Mouse (Mus musculus): ENCODE results near the gene Hbb-bt. TPM values are rescaled to one million over a fixed set of nuclear protein-coding genes. Genes with fewer than 3 reads are reported as not detected.

Hbb-bt gene
- total and polyA plus RNA-seq, 3 experiments: 118 to 120 TPM; not detected in 1

Other genes starting within 250 kb of the Hbb-bt start
Only the 30 nearest of the 33 such genes appear.
- gene Olfr618, start 223.9 kb downstream of the Hbb-bt start, total RNA-seq (2012; rRNA removed): not detected in 2 replicates
- not detected for gene Olfr618, start 223.9 kb downstream of the Hbb-bt start, polyA plus RNA-seq (2012; ENCODE audit: insufficient read depth in 1 of 2, insufficient read length in 2 of 2, low read depth in 1 of 2, low replicate concordance in 2 of 2, missing spikeins in 1 of 2)
- not detected in 2 replicates for gene Olfr619, start 213.4 kb downstream of the Hbb-bt start, total RNA-seq (2012; rRNA removed)
- not detected for gene Olfr619, start 213.4 kb downstream of the Hbb-bt start, polyA plus RNA-seq (2012; ENCODE audit: insufficient read depth in 1 of 2, insufficient read length in 2 of 2, low read depth in 1 of 2, low replicate concordance in 2 of 2, missing spikeins in 1 of 2)
- gene Olfr620, start 201.5 kb downstream of the Hbb-bt start, total RNA-seq (2012; rRNA removed): not detected in 2 replicates
- gene Olfr620, start 201.5 kb downstream of the Hbb-bt start, polyA plus RNA-seq (2012; ENCODE audit: insufficient read depth in 1 of 2, insufficient read length in 2 of 2, low read depth in 1 of 2, low replicate concordance in 2 of 2, missing spikeins in 1 of 2): under 1 TPM in 1 of 2 experiments, not detected in 1; 0.03 TPM
- gene Olfr622, start 171.3 kb downstream of the Hbb-bt start, total RNA-seq (2012; rRNA removed): not detected in 2 replicates
- gene Olfr622, start 171.3 kb downstream of the Hbb-bt start, polyA plus RNA-seq (2012; ENCODE audit: insufficient read depth in 1 of 2, insufficient read length in 2 of 2, low read depth in 1 of 2, low replicate concordance in 2 of 2, missing spikeins in 1 of 2): not detected
- gene Olfr623, start 150.3 kb downstream of the Hbb-bt start, total RNA-seq (2012; rRNA removed): not detected in 2 replicates
- not detected for gene Olfr623, start 150.3 kb downstream of the Hbb-bt start, polyA plus RNA-seq (2012; ENCODE audit: insufficient read depth in 1 of 2, insufficient read length in 2 of 2, low read depth in 1 of 2, low replicate concordance in 2 of 2, missing spikeins in 1 of 2)
- under 0.01 TPM in 1 of 2 replicates, not detected in the other for gene Olfr624, start 142.8 kb downstream of the Hbb-bt start, total RNA-seq (2012; rRNA removed)
- under 1 TPM in 1 of 2 experiments, not detected in 1; 0.04 TPM for gene Olfr624, start 142.8 kb downstream of the Hbb-bt start, polyA plus RNA-seq (2012; ENCODE audit: insufficient read depth in 1 of 2, insufficient read length in 2 of 2, low read depth in 1 of 2, low replicate concordance in 2 of 2, missing spikeins in 1 of 2)
- gene Olfr625-ps1, start 131.3 kb downstream of the Hbb-bt start, total RNA-seq (2012; rRNA removed): not detected in 2 replicates
- gene Olfr625-ps1, start 131.3 kb downstream of the Hbb-bt start, polyA plus RNA-seq (2012; ENCODE audit: insufficient read depth in 1 of 2, insufficient read length in 2 of 2, low read depth in 1 of 2, low replicate concordance in 2 of 2, missing spikeins in 1 of 2): not detected
- not detected in 2 replicates for gene Olfr243, start 99.3 kb downstream of the Hbb-bt start, total RNA-seq (2012; rRNA removed)
- not detected for gene Olfr243, start 99.3 kb downstream of the Hbb-bt start, polyA plus RNA-seq (2012; ENCODE audit: insufficient read depth in 1 of 2, insufficient read length in 2 of 2, low read depth in 1 of 2, low replicate concordance in 2 of 2, missing spikeins in 1 of 2)
- not detected in 2 replicates for gene Olfr628, start 83.6 kb downstream of the Hbb-bt start, total RNA-seq (2012; rRNA removed)
- not detected for gene Olfr628, start 83.6 kb downstream of the Hbb-bt start, polyA plus RNA-seq (2012; ENCODE audit: insufficient read depth in 1 of 2, insufficient read length in 2 of 2, low read depth in 1 of 2, low replicate concordance in 2 of 2, missing spikeins in 1 of 2)
- gene Olfr629, start 69.1 kb downstream of the Hbb-bt start, total RNA-seq (2012; rRNA removed): not detected in 2 replicates
- not detected for gene Olfr629, start 69.1 kb downstream of the Hbb-bt start, polyA plus RNA-seq (2012; ENCODE audit: insufficient read depth in 1 of 2, insufficient read length in 2 of 2, low read depth in 1 of 2, low replicate concordance in 2 of 2, missing spikeins in 1 of 2)
- not detected in 2 replicates for gene Olfr630, start 56.7 kb downstream of the Hbb-bt start, total RNA-seq (2012; rRNA removed)
- gene Olfr630, start 56.7 kb downstream of the Hbb-bt start, polyA plus RNA-seq (2012; ENCODE audit: insufficient read depth in 1 of 2, insufficient read length in 2 of 2, low read depth in 1 of 2, low replicate concordance in 2 of 2, missing spikeins in 1 of 2): not detected
- gene Olfr69, start 42.4 kb downstream of the Hbb-bt start, total RNA-seq (2012; rRNA removed): not detected in 2 replicates
- gene Olfr69, start 42.4 kb downstream of the Hbb-bt start, polyA plus RNA-seq (2012; ENCODE audit: insufficient read depth in 1 of 2, insufficient read length in 2 of 2, low read depth in 1 of 2, low replicate concordance in 2 of 2, missing spikeins in 1 of 2): not detected
- not detected in 2 replicates for gene Olfr68, start 34.3 kb downstream of the Hbb-bt start, total RNA-seq (2012; rRNA removed)
- gene Olfr68, start 34.3 kb downstream of the Hbb-bt start, polyA plus RNA-seq (2012; ENCODE audit: insufficient read depth in 1 of 2, insufficient read length in 2 of 2, low read depth in 1 of 2, low replicate concordance in 2 of 2, missing spikeins in 1 of 2): not detected
- gene Olfr67, start 22.2 kb downstream of the Hbb-bt start, total RNA-seq (2012; rRNA removed): not detected in 2 replicates
- gene Olfr67, start 22.2 kb downstream of the Hbb-bt start, polyA plus RNA-seq (2012; ENCODE audit: insufficient read depth in 1 of 2, insufficient read length in 2 of 2, low read depth in 1 of 2, low replicate concordance in 2 of 2, missing spikeins in 1 of 2): not detected
- gene Hbb-bs, start 14.1 kb upstream of the Hbb-bt start, total RNA-seq (2012; rRNA removed): 79.0 and 138 TPM in 2 replicates
- gene Hbb-bs, start 14.1 kb upstream of the Hbb-bt start, polyA plus RNA-seq (2012; ENCODE audit: insufficient read depth in 1 of 2, insufficient read length in 2 of 2, low read depth in 1 of 2, low replicate concordance in 2 of 2, missing spikeins in 1 of 2): 100 to 1,000 TPM in 1 of 2 experiments, not detected in 1; 208 TPM
- not detected in 2 replicates for gene Hbb-bh2, start 26.5 kb upstream of the Hbb-bt start, total RNA-seq (2012; rRNA removed)
- gene Hbb-bh2, start 26.5 kb upstream of the Hbb-bt start, polyA plus RNA-seq (2012; ENCODE audit: insufficient read depth in 1 of 2, insufficient read length in 2 of 2, low read depth in 1 of 2, low replicate concordance in 2 of 2, missing spikeins in 1 of 2): not detected
- gene Hbb-bh1, start 29.2 kb upstream of the Hbb-bt start, total RNA-seq (2012; rRNA removed): not detected in 2 replicates
- gene Hbb-bh1, start 29.2 kb upstream of the Hbb-bt start, polyA plus RNA-seq (2012; ENCODE audit: insufficient read depth in 1 of 2, insufficient read length in 2 of 2, low read depth in 1 of 2, low replicate concordance in 2 of 2, missing spikeins in 1 of 2): under 1 TPM in 1 of 2 experiments, not detected in 1; 0.15 TPM
- gene Hbb-y, start 39.2 kb upstream of the Hbb-bt start, total RNA-seq (2012; rRNA removed): not detected in 2 replicates
- gene Hbb-y, start 39.2 kb upstream of the Hbb-bt start, polyA plus RNA-seq (2012; ENCODE audit: insufficient read depth in 1 of 2, insufficient read length in 2 of 2, low read depth in 1 of 2, low replicate concordance in 2 of 2, missing spikeins in 1 of 2): under 1 TPM in 1 of 2 experiments, not detected in 1; 0.11 TPM
- not detected in 2 replicates for gene Olfr66, start 72.3 kb upstream of the Hbb-bt start, total RNA-seq (2012; rRNA removed)
- not detected for gene Olfr66, start 72.3 kb upstream of the Hbb-bt start, polyA plus RNA-seq (2012; ENCODE audit: insufficient read depth in 1 of 2, insufficient read length in 2 of 2, low read depth in 1 of 2, low replicate concordance in 2 of 2, missing spikeins in 1 of 2)
- gene Olfr64, start 80.5 kb upstream of the Hbb-bt start, total RNA-seq (2012; rRNA removed): not detected in 2 replicates
- not detected for gene Olfr64, start 80.5 kb upstream of the Hbb-bt start, polyA plus RNA-seq (2012; ENCODE audit: insufficient read depth in 1 of 2, insufficient read length in 2 of 2, low read depth in 1 of 2, low replicate concordance in 2 of 2, missing spikeins in 1 of 2)
- gene Olfr65, start 89.5 kb upstream of the Hbb-bt start, total RNA-seq (2012; rRNA removed): not detected in 2 replicates
- gene Olfr65, start 89.5 kb upstream of the Hbb-bt start, polyA plus RNA-seq (2012; ENCODE audit: insufficient read depth in 1 of 2, insufficient read length in 2 of 2, low read depth in 1 of 2, low replicate concordance in 2 of 2, missing spikeins in 1 of 2): not detected
- not detected in 2 replicates for gene Olfr631, start 114.8 kb upstream of the Hbb-bt start, total RNA-seq (2012; rRNA removed)
- gene Olfr631, start 114.8 kb upstream of the Hbb-bt start, polyA plus RNA-seq (2012; ENCODE audit: insufficient read depth in 1 of 2, insufficient read length in 2 of 2, low read depth in 1 of 2, low replicate concordance in 2 of 2, missing spikeins in 1 of 2): not detected
- not detected in 2 replicates for gene Olfr632, start 120.4 kb upstream of the Hbb-bt start, total RNA-seq (2012; rRNA removed)
- not detected for gene Olfr632, start 120.4 kb upstream of the Hbb-bt start, polyA plus RNA-seq (2012; ENCODE audit: insufficient read depth in 1 of 2, insufficient read length in 2 of 2, low read depth in 1 of 2, low replicate concordance in 2 of 2, missing spikeins in 1 of 2)
- gene Olfr633, start 130.4 kb upstream of the Hbb-bt start, total RNA-seq (2012; rRNA removed): not detected in 2 replicates
- gene Olfr633, start 130.4 kb upstream of the Hbb-bt start, polyA plus RNA-seq (2012; ENCODE audit: insufficient read depth in 1 of 2, insufficient read length in 2 of 2, low read depth in 1 of 2, low replicate concordance in 2 of 2, missing spikeins in 1 of 2): not detected
- not detected in 2 replicates for gene Olfr635, start 157.2 kb upstream of the Hbb-bt start, total RNA-seq (2012; rRNA removed)
- gene Olfr635, start 157.2 kb upstream of the Hbb-bt start, polyA plus RNA-seq (2012; ENCODE audit: insufficient read depth in 1 of 2, insufficient read length in 2 of 2, low read depth in 1 of 2, low replicate concordance in 2 of 2, missing spikeins in 1 of 2): not detected
- gene Olfr638, start 184.8 kb upstream of the Hbb-bt start, total RNA-seq (2012; rRNA removed): not detected in 2 replicates
- gene Olfr638, start 184.8 kb upstream of the Hbb-bt start, polyA plus RNA-seq (2012; ENCODE audit: insufficient read depth in 1 of 2, insufficient read length in 2 of 2, low read depth in 1 of 2, low replicate concordance in 2 of 2, missing spikeins in 1 of 2): not detected
- not detected in 2 replicates for gene Olfr639, start 203.3 kb upstream of the Hbb-bt start, total RNA-seq (2012; rRNA removed)
- gene Olfr639, start 203.3 kb upstream of the Hbb-bt start, polyA plus RNA-seq (2012; ENCODE audit: insufficient read depth in 1 of 2, insufficient read length in 2 of 2, low read depth in 1 of 2, low replicate concordance in 2 of 2, missing spikeins in 1 of 2): under 1 TPM in 1 of 2 experiments, not detected in 1; 0.03 TPM
- gene Olfr640, start 211.6 kb upstream of the Hbb-bt start, total RNA-seq (2012; rRNA removed): not detected in 2 replicates
- gene Olfr640, start 211.6 kb upstream of the Hbb-bt start, polyA plus RNA-seq (2012; ENCODE audit: insufficient read depth in 1 of 2, insufficient read length in 2 of 2, low read depth in 1 of 2, low replicate concordance in 2 of 2, missing spikeins in 1 of 2): not detected
- not detected in 2 replicates for gene Olfr641, start 221.4 kb upstream of the Hbb-bt start, total RNA-seq (2012; rRNA removed)
- gene Olfr641, start 221.4 kb upstream of the Hbb-bt start, polyA plus RNA-seq (2012; ENCODE audit: insufficient read depth in 1 of 2, insufficient read length in 2 of 2, low read depth in 1 of 2, low replicate concordance in 2 of 2, missing spikeins in 1 of 2): not detected
- gene Olfr642, start 238.7 kb upstream of the Hbb-bt start, total RNA-seq (2012; rRNA removed): not detected in 2 replicates
- gene Olfr642, start 238.7 kb upstream of the Hbb-bt start, polyA plus RNA-seq (2012; ENCODE audit: insufficient read depth in 1 of 2, insufficient read length in 2 of 2, low read depth in 1 of 2, low replicate concordance in 2 of 2, missing spikeins in 1 of 2): not detected